Mouse (Mus musculus) kidney, adult 18-20 months (tissue): ENCODE data around the gene Duoxa2.
"Not testable (repeated sequence)": the region's sequence is repeated elsewhere in the genome, so short reads cannot be mapped to it uniquely, and the experiment has no call there.

Experiments used
- DNase-seq: peaks from one replicate; pipeline ENCODE4 v3.0.0; 2021

The Duoxa2 gene

DNA sequence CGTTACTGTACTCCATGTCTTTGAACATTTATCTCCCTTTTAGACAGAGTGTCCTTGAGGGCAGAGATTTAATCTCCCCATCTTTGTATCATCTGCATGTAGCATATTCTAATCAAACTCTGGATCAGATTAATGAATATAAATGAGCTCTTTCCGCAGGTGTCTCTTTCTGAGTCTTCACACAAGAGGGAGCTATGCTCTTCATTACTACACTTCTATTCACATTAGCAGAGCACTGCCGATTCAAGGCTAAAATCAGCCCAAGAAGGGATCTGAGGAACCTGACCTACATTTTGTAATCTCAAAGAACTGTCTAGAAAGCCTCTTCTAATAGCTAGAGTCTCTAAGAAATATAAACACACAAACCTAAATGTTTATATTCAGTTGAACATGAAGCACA lies 10.9 kb downstream of the Duoxa2 start:
- no peak for DNase-seq

DNA sequence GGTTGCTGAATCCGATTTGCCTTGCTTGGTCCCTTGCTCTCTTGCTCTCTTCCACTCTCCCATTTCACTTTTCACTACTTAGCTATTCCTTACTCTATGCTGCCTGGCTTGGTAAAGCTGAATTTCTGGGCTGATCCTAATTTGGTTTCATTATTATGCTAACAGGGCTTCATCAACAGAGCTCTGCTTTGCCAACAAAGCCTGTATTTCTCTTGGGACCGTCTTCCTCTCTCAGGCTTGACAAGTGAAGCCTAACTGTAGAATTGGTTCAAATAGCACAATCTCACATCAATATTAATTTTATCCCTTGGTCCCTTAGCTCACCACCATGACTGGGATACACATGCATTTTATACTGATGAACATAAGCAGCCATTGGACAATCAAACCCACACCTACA lies 12.9 kb downstream of the Duoxa2 start:
- no peak for DNase-seq

DNA sequence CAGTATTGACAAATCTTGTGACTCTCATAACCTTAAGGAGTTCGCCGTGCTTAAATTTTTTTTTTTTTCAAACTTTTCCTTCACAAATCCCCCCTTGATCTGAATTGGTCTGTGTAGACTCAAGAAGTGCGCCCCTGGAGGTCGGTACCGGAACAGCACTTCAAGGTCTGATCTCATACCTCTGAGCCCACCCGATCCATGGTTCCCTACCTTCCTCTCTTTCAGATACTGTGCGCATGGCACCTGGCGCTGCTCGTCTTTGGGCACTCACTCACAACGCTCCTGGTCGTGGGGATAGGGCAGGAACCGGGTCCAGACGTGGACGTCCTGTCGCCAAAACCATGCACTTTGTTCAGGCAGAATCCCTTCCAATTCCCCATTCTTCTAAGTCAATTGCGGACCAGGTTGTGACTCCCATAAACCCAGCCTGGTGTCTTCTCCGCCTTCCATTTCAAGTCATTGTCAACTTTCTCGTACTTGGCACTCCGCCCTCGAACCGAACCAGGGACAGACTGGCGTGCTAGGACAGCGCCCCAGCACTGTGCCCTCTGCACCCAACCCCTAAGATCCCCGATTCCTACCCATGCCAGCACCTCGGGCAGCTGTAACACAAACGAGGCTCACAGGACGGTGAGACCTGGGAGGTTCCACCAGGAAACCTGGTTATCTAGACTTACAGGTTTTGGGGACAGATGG lies 14.2 kb downstream of the Duoxa2 start:
- DNase-seq: peak; percentile 67

DNA sequence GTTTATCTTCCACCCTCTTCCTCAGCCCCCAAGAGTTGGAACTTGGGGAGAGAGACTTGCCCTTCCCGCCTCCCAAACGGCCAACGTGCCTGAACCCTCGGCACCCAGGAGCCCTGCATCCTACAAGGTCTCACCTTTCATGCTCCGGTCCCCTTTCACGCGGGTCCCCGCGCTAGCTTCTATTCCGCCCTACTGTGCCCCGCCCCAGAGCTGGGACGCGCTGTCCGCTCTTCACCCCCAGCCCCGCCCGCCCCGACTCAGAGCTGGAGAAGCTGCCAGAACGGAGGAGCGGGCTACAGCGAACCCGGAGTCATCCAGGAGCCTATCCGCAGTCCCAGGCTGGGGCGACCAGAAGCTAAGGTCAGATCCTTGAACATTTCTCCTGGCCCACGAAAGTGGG lies 14.8 kb downstream of the Duoxa2 start, which contains the start of gene Duoxa1:
TSS of gene Duoxa1 (minus strand) at position 195 of the 400 bp plus-strand sequence.
- no peak for DNase-seq

DNA sequence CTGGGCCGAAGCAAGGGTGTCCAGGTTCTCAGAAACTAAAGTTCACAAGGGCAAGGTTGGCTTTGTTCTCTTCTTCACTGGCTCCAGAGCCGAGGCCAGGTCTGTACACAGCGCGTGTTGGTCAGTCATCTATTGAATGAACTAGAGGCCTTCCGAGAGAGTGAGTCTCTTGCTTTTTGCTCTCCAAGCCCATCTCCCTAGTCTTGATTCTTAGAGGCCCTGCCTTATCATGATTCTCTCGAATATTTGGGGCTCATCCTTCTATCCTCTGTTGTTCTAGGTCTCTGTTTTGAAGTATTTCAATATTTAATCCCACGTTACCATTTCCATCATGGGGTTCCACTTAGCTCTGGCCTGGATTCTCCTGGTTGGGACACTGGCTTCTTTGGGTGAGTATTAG lies 16.7 kb downstream of the Duoxa2 start, which contains the start of gene Duox1:
TSS of gene Duox1 (plus strand) at position 301 of the 400 bp plus-strand sequence.
- no peak for DNase-seq

DNA sequence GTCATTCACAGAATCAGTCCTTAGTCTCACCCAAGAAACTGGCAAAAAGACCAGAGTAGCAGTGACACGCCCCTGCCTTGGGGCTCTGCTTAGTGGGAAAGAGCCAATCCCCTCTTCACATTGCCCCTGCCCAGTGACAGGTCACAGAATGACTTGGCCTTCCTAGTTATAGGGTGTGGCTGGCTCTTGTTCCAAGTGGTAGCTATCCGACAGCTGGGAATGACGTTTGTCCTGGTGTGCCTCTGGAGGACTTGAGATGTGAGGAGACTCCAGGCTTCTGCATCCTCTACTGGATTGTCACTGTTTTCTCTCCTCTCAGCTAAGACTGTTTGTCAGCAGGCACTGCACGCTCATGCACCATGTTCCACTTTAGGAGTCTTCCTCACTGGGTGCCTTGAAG lies 18.7 kb downstream of the Duoxa2 start:
- no peak for DNase-seq

DNA sequence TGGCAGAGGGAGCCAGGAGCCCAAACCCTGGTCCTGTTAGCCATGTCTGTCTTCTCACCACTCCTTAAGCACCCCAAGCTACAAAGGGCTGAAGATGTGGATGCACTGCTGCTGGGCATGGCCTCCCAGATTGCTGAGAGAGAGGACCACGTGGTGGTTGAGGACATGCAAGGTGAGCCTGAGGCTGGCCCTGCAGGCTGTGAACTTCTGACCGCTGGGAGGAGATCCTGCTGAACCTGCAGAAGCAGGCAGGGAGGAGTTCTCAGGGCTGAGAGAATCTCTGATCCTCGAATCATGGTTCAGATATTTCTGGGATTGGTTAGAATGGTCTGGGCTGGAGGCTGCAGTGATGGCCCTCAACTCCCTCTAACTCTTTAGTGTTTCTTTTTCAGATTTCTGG lies 25.3 kb downstream of the Duoxa2 start:
- no peak for DNase-seq

DNA sequence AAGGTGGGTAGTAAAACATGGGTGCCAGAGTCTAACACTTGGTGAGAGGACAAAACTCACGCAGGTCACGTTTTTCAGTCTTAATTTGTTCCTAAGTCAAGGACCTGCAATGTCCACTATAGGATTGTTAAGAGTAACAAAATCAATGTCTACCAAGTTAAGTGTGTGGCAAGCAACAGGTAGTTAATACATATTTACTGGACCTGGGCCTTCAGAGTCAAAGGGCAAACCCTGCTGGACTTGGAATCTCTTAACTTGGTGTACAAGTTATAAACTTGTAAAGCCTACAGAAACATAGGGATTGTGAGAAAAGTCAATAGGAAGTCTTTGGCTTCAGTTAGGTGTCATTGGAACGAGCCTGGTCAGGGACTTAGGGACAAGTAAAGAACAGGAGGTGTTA lies 25.9 kb downstream of the Duoxa2 start:
- DNase-seq: no peak

DNA sequence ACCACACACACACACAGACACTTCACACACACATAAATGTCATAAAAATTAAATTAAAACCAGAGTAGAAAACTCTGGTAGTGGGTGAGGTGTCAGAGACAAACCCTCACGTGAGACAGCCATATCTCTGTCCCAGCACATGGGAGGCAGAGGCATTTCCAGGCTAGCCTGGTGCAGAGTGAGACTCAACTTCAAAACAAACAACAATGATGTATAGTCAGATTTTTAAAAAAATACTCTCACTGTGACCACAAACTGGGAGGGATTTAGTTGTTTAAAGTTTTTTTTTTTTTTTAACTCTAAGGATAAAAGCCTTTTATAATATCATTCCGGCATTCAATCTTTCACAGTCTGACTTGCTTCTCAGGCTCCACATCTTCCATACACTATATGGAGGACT lies 26.7 kb downstream of the Duoxa2 start:
- no peak for DNase-seq

DNA sequence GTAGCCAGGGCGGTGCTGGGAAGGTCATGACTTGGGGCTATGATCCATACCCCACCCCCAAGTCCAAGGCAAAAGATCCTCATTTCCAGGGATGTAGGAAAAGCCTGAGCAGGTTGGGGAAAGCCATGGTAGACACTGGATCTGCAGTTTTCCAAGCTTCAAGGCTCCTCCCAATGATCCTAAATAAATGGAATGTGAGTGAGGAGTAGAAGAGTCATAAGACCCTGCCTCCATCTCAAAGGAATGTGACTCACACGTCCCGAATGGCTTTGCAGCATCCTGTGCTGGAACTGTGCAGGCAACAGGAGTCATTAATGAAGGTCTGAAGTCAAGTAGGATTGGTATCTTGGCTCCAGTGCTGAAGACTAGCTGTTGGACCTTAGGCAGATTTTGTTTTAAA lies 29.3 kb downstream of the Duoxa2 start:
- DNase-seq: no peak

DNA sequence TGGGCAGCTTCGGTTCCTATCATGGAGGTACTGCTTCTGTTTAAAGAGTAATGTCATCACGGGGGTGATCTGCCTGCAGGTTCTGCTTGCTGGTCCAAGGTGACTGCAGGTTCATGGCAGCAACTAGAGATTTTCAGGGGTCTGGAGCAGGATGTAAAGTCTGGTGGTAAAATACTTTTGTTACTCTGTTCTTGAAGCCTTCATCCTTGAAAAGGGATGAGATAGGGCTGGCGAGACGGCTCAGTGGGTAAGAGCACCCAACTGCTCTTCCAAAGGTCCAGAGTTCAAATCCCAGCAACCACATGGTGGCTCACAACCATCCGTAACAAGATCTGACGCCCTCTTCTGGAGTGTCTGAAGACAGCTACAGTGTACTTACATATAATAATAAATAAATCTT lies 31.6 kb downstream of the Duoxa2 start:
- DNase-seq: not testable (repeated sequence)

DNA sequence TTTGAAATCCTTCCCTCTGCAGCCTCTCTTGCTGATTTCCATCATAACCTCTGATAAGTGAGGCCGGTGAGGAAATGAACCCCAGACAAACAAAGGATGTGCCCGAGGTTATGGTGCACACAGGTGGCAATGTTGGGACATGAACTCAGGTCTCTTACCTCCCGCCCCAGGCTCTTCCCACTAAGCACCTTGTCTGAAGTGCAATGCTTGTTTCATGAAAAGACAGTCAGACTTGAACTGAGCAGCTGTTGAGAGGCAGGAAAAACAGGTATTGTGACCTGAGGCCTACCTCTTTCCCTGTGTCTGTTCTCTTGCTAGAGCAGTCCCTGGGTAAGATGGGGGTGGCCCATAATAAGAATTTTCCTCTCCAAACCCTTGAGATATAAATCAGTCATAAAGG lies 33.5 kb downstream of the Duoxa2 start:
- DNase-seq: no peak

DNA sequence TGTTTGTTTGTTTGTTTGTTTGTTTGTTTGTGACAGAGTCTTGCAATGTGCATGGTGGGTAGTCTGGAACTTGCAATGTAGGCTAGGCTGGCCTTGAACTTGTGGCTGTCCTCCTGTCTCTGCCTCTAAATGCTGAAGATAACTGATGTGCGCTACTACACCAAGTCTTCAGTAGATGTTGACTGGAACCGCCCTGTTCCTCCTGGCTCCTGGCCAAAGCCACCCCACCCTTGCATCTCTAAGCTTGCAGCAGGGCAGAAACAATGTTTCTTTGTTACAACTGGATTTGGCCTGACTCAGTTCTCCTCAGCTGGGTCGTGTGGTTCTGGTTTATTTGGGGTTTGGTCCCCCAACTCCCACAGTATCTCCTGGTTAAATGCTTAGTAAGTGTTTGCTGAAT lies 35.5 kb downstream of the Duoxa2 start:
- no peak for DNase-seq

DNA sequence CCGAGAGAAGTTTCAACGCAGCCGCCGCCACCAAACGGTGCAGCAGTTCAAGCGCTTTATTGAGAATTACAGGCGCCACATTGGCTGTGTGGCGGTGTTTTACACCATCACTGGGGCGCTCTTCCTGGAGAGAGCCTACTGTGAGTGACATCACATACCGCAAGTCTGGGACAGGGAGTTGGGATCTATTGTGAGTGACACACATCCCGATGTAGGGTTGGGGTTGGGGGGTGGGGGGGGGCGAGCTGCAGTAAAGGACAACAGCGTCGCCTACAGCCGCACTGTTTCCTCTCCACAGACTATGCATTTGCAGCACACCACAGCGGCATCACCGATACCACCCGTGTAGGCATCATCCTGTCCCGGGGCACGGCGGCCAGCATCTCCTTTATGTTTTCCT lies 38.6 kb downstream of the Duoxa2 start:
- DNase-seq: no peak

DNA sequence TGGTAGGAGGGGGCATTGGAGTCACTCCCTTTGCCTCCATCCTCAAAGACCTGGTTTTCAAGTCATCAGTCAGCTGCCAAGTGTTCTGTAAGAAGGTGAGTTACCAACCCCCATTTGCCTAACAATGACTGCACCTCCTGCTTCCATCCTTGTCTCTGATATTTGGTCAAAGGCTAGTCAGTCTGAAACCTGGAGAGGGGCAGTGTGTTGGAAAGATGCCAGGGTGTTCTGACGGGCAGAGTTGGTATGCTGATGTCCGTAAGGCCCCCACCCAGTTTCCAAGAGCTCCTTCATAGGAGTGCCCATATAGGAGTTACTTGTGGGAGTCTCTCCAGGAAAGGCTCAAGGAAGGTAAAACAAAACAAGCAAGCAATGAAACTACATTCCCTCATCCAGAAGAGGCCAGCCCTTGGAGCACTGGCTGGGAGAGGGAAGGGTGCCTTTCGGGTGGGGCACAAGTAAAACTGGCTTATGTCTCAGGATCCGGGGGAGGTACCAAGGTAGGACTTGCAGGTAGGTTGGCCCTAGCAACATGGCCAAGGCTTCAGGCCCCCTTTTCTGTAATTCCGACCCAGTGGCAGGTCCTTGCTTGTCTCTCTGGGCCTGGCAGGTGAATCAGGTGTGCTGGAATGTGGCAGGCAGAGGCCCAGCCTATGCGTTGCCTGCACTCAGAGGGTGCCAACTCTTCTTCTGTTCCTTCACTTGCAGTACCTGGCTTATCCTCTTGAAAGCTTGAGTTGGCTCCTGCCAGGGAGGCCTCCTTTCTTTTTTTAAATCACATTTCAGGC lies 46.6 kb downstream of the Duoxa2 start:
- DNase-seq: no peak

DNA sequence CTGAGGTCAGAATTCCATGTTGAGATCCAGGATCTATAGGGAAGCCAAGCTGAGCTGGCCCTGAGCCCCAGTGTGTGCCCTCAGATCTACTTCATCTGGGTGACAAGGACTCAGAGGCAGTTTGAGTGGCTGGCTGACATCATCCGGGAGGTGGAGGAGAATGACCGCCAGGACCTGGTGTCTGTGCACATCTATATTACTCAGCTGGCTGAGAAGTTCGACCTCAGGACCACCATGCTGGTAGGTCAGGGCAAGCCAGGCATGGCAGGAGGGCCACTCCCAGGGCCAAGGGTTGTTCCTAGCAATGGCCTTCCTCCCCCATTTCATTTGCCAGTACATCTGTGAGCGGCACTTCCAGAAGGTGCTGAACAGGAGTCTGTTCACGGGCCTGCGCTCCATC lies 47.5 kb downstream of the Duoxa2 start:
- DNase-seq: not testable (repeated sequence)

DNA sequence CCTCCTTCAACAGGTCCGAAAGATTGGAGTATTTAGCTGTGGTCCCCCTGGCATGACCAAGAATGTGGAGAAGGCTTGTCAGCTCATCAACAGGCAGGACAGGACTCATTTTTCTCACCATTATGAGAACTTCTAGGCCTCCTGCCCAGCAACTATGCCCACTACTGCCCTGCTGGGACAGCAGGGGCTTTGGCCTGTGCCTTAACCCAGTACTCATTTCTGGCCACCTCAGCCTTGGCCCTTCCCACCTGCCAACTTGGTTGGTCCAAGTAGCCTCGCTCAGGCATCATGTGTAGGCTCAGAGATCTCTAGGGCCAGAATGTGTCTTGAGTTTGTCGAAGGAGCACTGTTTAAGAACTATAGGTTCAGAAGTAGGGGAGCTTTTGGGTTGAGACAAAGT lies 48.6 kb downstream of the Duoxa2 start:
- DNase-seq: no peak

DNA sequence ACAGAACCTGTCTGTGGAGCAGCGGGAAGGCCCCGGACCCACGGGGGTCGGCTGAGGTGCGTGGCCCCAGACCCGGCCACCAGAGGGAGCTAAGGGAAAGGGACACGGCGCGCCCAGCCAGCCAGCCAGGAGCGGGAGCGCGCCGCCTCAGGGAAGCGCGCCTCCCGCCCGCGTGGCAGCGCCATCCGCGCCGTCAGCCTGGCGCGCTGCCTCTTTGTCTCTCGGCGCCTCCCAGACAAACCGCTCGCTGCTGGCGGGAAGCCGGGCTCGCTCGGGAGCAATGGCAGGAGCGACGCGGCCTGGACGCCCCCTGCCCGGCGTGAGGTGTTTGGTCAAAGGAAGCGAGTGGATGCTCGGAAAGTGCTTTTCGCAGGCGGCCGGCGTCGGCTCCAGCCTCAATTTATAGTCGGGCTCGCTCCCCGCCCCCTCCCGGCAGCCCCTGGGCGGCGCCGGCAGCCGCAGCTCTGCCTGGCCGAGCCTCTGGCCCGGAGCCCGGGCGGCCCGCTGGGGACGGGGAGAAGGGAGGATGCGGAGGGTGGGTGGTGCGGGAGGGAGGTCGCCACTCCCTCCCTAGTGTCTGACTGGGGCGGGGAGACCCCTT lies 49.9 kb downstream of the Duoxa2 start:
- peak; percentile 92 for DNase-seq

DNA sequence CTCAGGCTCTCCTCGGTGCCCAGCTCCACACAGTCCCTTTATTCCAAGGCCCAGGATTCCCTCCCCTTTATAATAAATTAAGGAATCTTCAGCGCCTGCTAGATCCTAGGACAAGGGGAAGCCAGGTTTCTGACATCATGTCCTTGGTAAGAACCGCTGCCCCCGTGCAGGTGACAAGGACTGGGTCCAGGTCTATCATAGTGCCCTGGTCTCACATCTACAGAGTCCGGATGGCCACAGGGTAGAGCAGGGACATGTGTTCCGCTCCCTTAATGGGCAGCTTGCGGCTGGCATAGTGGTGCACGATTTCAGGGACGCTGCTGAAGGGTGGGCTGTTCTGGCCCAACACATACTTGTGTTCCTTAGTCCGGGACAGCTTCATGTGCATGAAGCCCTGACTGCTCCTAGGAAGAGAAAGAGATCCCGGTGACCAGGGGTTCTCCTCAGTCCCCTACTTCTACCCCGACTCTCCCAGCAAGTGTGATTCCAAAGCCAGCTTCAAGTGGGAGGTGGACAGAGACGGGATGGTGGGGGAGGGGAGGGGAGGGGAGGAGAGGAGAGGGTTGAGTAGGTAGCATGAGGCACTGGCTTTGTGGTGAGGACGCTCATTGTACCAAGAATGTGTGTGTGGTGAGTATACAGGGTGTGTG lies 50.6 kb downstream of the Duoxa2 start:
- no peak for DNase-seq

DNA sequence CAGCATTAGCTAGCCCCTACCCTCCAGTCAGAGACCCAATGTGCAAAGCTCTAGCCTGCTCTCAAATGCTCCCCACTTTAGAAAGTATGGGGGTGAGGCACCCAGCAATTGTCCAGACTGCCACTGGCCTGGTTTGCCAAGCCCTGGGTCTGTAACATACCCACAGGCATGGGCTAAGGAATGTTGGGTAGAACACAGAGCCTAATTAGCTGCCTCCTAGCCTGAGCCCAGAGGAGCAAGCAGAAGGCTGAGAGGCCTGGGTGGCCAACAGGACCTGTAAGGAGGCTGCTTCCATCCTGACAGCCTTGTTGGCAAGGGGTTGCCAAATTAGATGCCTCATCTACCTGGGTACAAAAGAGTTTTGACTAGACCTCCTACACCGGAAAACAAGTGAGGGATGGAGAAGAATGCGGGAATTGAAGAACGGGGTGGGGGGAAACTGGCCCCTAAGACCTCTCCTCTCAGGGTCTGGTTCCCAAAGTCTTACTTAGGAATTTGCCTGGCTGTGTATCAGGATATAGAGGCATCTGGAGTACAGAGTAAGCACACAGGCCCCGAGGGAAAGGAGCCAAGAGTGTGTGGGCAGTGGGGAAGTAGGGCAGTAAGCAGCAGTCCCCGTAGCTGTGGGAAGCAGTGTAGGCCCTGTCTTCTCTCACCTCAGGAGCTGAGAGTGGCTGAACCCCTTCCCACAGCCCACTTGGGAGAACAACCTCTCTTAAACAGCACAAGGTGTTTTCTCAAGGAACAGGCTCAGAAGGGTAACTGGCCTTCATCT lies 52.6 kb downstream of the Duoxa2 start:
- DNase-seq: no peak

DNA sequence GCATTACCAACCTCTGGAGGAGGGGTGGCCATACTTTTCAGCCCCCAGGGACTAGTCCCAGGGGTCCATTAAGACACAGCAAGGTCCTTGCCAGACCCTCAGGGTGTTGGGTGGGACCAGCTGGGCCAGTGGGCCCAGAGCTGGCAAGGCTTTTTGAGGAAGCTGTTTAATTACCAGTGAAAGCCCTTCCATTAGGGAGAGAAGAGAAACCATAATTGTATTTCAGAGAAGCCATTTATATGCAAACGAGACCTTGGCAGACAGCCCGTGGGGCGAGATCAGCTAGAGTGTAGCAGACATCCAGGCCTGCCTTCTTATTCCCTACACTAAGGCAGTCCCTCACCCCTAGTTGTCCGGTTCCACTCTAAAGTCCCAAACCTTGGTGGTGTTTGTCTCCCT lies 53.2 kb downstream of the Duoxa2 start:
- DNase-seq: peak; percentile 64
